Mouse (Mus musculus): ENCODE data around the gene Fabp7. TPM values are rescaled to one million over a fixed set of nuclear protein-coding genes. Genes with fewer than 3 reads are reported as not detected.

Gene Fabp7
- polyA plus RNA-seq, 1 experiment from 2014 or later: 244 TPM

- H3K36me3 ChIP-seq (replicated peaks; ENCODE audit: control insufficient read depth, insufficient read depth, low read depth, low read length): no peaks in the 10 kb centered on the region
- no peak overlapping the region for H3K4me2 ChIP-seq (ENCODE audit: low read depth, low read length)
- 64% methylated on average over 2 of the region's 2 CpGs for WGBS
- no peak for DNase-seq (ENCODE audit: low spot score)
- ATAC-seq (replicated peaks; ENCODE audit: insufficient number of reproducible peaks, low FRiP score, low TSS enrichment, low read depth): no peak
- H3K9ac ChIP-seq (replicated peaks; ENCODE audit: low read length): peak overlapping the region; percentile 22
- no peaks in the 10 kb centered on the region for H3K9me3 ChIP-seq (replicated peaks; ENCODE audit: control insufficient read depth, low read length)
- no peaks in the 10 kb centered on the region for H3K27me3 ChIP-seq (ENCODE audit: control insufficient read depth, insufficient read depth, low read length)
- H3K4me1 ChIP-seq (ENCODE audit: control insufficient read depth, insufficient read depth, low read length): no peaks in the 10 kb centered on the region; the same call in 1 of the 2 replicates
- H3K4me3 ChIP-seq (ENCODE audit: low read depth, low read length): peak overlapping the region; percentile 3; the same call in 1 of the 2 replicates
- 0 out of 2 replicates have a peak overlapping the region, but pooled peaks have one; percentile 3 for H3K27ac ChIP-seq (replicated peaks; ENCODE audit: low read depth, low read length)
Measured at GRCm38 (mm10) chr10:57785552-57785951, 871 bp downstream of the Fabp7 start.

DNA sequence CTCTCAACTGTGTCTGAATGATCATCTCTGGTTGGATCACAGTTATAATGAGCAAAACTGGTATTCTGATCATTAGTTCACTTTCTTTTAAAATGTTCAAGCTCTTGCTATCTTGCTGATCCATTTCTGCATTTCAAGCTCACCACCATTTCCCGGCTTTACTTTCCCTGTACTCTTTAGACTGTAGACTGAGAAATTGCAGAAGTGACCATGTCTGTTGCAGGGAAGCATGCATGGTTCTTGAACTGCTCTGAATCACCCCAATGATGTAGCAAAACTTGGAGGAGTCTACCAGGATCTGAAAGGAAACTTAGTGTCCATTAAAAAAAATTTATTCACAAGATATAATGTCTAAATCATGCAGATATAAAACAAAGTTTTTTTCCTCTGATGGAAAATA is 8.3 kb downstream of the Fabp7 start:
- Histone ChIP-seq H3K9me3 (replicated peaks; ENCODE audit: control insufficient read depth, low read length) (no peaks in the 10 kb centered on the region), H3K9ac (replicated peaks; ENCODE audit: low read length) (no peak overlapping the region), H3K27me3 (ENCODE audit: control insufficient read depth, insufficient read depth, low read length) (no peaks in the 10 kb centered on the region), H3K4me3 (ENCODE audit: low read depth, low read length) (no peak overlapping the region), H3K4me2 (ENCODE audit: low read depth, low read length) (no peak overlapping the region), H3K27ac (replicated peaks; ENCODE audit: low read depth, low read length) (no peak overlapping the region), H3K4me1 (ENCODE audit: control insufficient read depth, insufficient read depth, low read length) (no peaks in the 10 kb centered on the region), H3K36me3 (replicated peaks; ENCODE audit: control insufficient read depth, insufficient read depth, low read depth, low read length) (no peaks in the 10 kb centered on the region)
- ATAC-seq (replicated peaks; ENCODE audit: insufficient number of reproducible peaks, low FRiP score, low TSS enrichment, low read depth) (no peak), DNase-seq (ENCODE audit: low spot score) (no peak)
- 95% methylated on average over 1 of the region's 1 CpGs for WGBS

GRCm38 (mm10) chr10:57794018-57794417 is 9.3 kb downstream of the Fabp7 start, which contains the start of gene Smpdl3a:
TSS of gene Smpdl3a (plus strand) at chr10:57794335.
- ATAC-seq (replicated peaks; ENCODE audit: insufficient number of reproducible peaks, low FRiP score, low TSS enrichment, low read depth): no peak
- no peaks in the 10 kb centered on the region for H3K9me3 ChIP-seq (replicated peaks; ENCODE audit: control insufficient read depth, low read length)
- H3K4me3 ChIP-seq (ENCODE audit: low read depth, low read length): peak within 1 kb of the TSS; percentile 47
- H3K9ac ChIP-seq (replicated peaks; ENCODE audit: low read length): peak within 1 kb of the TSS; percentile 72
- 77% methylated on average over 7 of the region's 7 CpGs for WGBS
- DNase-seq (ENCODE audit: low spot score): no peak
- no peak within 1 kb of the TSS for H3K27ac ChIP-seq (replicated peaks; ENCODE audit: low read depth, low read length)
- no peaks in the 10 kb centered on the region for H3K27me3 ChIP-seq (ENCODE audit: control insufficient read depth, insufficient read depth, low read length)
- no peaks in the 10 kb centered on the region for H3K36me3 ChIP-seq (replicated peaks; ENCODE audit: control insufficient read depth, insufficient read depth, low read depth, low read length)
- H3K4me2 ChIP-seq (ENCODE audit: low read depth, low read length): peak within 1 kb of the TSS; percentile 94
- H3K4me1 ChIP-seq (ENCODE audit: control insufficient read depth, insufficient read depth, low read length): no peaks in the 10 kb centered on the region

DNA sequence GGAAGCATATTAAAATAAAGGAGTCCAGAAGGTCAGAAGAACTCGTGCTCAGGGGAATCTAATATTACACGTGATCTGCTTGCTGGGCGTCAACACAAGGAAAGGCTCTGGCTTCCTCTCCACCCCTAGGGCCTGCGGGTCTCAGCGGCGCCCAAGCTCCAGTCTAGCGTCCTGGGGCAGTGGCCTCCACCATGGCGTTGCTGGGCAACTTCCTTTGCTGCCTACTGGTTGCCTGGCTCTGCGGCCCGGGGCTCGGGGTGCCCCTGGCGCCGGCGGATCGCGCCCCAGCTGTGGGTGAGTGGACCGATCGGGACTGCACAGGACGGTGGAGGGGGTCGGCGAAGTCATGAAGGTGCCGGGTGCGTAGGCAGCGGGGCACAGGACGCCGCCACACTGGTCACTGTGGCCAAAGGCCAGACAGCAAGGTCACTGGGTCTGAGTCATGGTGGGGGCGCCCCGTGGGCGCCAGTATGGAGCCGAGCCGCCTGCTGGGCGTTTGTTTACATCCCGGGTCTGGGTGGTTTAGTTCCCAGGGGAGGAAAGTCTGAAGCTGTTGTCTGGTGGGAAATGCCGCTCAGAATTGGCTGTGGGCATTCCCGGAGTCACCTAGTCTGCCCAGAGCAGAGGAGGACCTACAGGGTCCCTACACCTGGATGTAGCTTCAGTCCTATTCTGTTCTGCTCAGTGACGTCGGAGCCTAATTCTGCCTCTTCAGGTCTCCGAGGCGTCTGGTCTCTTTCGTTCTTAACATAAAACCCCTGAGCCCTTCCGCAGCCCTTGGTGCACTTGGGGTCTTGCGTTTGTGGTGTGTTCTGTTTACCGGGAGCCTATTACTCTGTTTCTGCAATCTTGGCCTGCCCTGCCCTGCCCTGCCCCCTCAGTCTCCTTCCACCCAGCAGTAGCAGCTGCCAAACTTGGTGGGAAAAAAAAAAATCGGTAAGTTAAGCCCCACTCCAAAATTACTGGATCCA is 10.1 kb downstream of the Fabp7 start:
- H3K27me3 ChIP-seq (ENCODE audit: control insufficient read depth, insufficient read depth, low read length): no peaks in the 10 kb centered on the region
- DNase-seq (ENCODE audit: low spot score): peak; percentile 37
- H3K4me2 ChIP-seq (ENCODE audit: low read depth, low read length): peak overlapping the region; percentile 94
- peak; percentile 77 for ATAC-seq (replicated peaks; ENCODE audit: insufficient number of reproducible peaks, low FRiP score, low TSS enrichment, low read depth)
- no peaks in the 10 kb centered on the region for H3K4me1 ChIP-seq (ENCODE audit: control insufficient read depth, insufficient read depth, low read length)
- H3K36me3 ChIP-seq (replicated peaks; ENCODE audit: control insufficient read depth, insufficient read depth, low read depth, low read length): no peaks in the 10 kb centered on the region
- H3K9ac ChIP-seq (replicated peaks; ENCODE audit: low read length): peak overlapping the region; percentile 72
- 2% methylated on average over 44 of the region's 44 CpGs for WGBS
- no peak overlapping the region for H3K27ac ChIP-seq (replicated peaks; ENCODE audit: low read depth, low read length)
- peak overlapping the region; percentile 47 for H3K4me3 ChIP-seq (ENCODE audit: low read depth, low read length)
- H3K9me3 ChIP-seq (replicated peaks; ENCODE audit: control insufficient read depth, low read length): no peaks in the 10 kb centered on the region

DNA sequence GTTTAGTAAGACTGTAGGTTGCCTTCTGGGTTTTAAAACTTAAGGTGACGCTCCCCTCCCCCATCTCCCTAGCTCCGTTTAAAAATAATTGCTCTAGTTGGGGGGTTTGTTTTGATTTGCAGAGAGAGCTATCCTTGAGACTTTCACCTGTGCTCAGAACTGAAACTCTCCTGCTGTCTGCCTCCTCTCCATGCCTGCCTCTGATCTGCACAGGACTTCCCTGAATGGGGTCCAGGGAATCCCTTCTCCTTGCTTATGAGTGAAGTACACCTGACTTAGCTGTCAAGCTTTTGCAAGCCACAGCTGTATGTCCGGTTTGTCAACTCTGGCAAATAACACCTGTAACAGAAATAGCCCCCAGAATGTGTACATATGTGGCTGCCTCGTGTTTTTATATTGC is 10.9 kb downstream of the Fabp7 start:
- H3K4me3 ChIP-seq (ENCODE audit: low read depth, low read length): peak overlapping the region; percentile 47; the same call in 1 of the 2 replicates
- no peak for DNase-seq (ENCODE audit: low spot score)

GRCm38 (mm10) chr10:57796057-57796456 is 11.4 kb downstream of the Fabp7 start:
- Histone ChIP-seq H3K27ac (replicated peaks; ENCODE audit: low read depth, low read length) (no peak overlapping the region), H3K4me1 (ENCODE audit: control insufficient read depth, insufficient read depth, low read length) (no peaks in the 10 kb centered on the region), H3K9ac (replicated peaks; ENCODE audit: low read length) (no peak overlapping the region), H3K4me3 (ENCODE audit: low read depth, low read length) (no peak overlapping the region), H3K27me3 (ENCODE audit: control insufficient read depth, insufficient read depth, low read length) (no peaks in the 10 kb centered on the region), H3K9me3 (replicated peaks; ENCODE audit: control insufficient read depth, low read length) (no peaks in the 10 kb centered on the region), H3K36me3 (replicated peaks; ENCODE audit: control insufficient read depth, insufficient read depth, low read depth, low read length) (no peaks in the 10 kb centered on the region), H3K4me2 (ENCODE audit: low read depth, low read length) (no peak overlapping the region)
- ATAC-seq (replicated peaks; ENCODE audit: insufficient number of reproducible peaks, low FRiP score, low TSS enrichment, low read depth) (no peak), DNase-seq (ENCODE audit: low spot score) (peak; percentile 55)
- 55% methylated on average over 4 of the region's 4 CpGs for WGBS

More for the DNA sequence above, 10.9 kb downstream of the Fabp7 start:
- no peaks in the 10 kb centered on the region for H3K9me3 ChIP-seq (replicated peaks; ENCODE audit: control insufficient read depth, low read length)
- WGBS: 35% methylated on average over 4 of the region's 4 CpGs
- H3K27ac ChIP-seq (replicated peaks; ENCODE audit: low read depth, low read length): no peak overlapping the region
- no peaks in the 10 kb centered on the region for H3K4me1 ChIP-seq (ENCODE audit: control insufficient read depth, insufficient read depth, low read length)
- no peaks in the 10 kb centered on the region for H3K27me3 ChIP-seq (ENCODE audit: control insufficient read depth, insufficient read depth, low read length)
- ATAC-seq (replicated peaks; ENCODE audit: insufficient number of reproducible peaks, low FRiP score, low TSS enrichment, low read depth): no peak; the same call in 1 of the 2 replicates
- H3K36me3 ChIP-seq (replicated peaks; ENCODE audit: control insufficient read depth, insufficient read depth, low read depth, low read length): no peaks in the 10 kb centered on the region
- H3K9ac ChIP-seq (replicated peaks; ENCODE audit: low read length): no peak overlapping the region; the same call in 1 of the 2 replicates
- H3K4me2 ChIP-seq (ENCODE audit: low read depth, low read length): peak overlapping the region; percentile 94

GRCm38 (mm10) chr10:57799486-57799885 is 14.8 kb downstream of the Fabp7 start:
- Histone ChIP-seq H3K9me3 (replicated peaks; ENCODE audit: control insufficient read depth, low read length) (no peaks in the 10 kb centered on the region), H3K9ac (replicated peaks; ENCODE audit: low read length) (no peak overlapping the region), H3K27me3 (ENCODE audit: control insufficient read depth, insufficient read depth, low read length) (no peaks in the 10 kb centered on the region), H3K4me2 (ENCODE audit: low read depth, low read length) (no peak overlapping the region), H3K4me1 (ENCODE audit: control insufficient read depth, insufficient read depth, low read length) (no peaks in the 10 kb centered on the region), H3K36me3 (replicated peaks; ENCODE audit: control insufficient read depth, insufficient read depth, low read depth, low read length) (no peaks in the 10 kb centered on the region), H3K27ac (replicated peaks; ENCODE audit: low read depth, low read length) (no peak overlapping the region), H3K4me3 (ENCODE audit: low read depth, low read length) (no peak overlapping the region)
- ATAC-seq (replicated peaks; ENCODE audit: insufficient number of reproducible peaks, low FRiP score, low TSS enrichment, low read depth) (no peak), DNase-seq (ENCODE audit: low spot score) (no peak)
- WGBS: 85% methylated on average over 1 of the region's 1 CpGs

DNA sequence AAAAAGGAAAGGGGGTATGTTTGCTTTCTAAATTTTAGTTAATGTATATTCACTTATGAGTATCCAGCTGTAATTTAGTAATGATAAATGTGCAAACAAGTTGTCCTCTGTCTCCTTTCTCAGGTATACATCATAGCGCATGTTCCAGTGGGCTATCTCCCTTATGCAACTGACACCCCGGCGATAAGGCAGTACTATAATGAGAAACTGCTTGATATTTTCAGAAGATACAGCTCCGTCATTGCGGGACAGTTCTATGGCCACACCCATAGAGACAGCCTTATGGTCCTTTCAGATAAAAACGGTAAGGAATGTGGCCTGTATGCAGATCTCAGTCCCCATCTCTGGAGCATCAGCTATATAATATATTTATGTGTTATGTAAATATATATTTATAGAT is 23.1 kb downstream of the Fabp7 start:
- no peak for ATAC-seq (replicated peaks; ENCODE audit: insufficient number of reproducible peaks, low FRiP score, low TSS enrichment, low read depth)
- no peaks in the 10 kb centered on the region for H3K9me3 ChIP-seq (replicated peaks; ENCODE audit: control insufficient read depth, low read length)
- H3K9ac ChIP-seq (replicated peaks; ENCODE audit: low read length): no peak overlapping the region
- 94% methylated on average over 6 of the region's 6 CpGs for WGBS
- no peak overlapping the region for H3K4me3 ChIP-seq (ENCODE audit: low read depth, low read length)
- H3K36me3 ChIP-seq (replicated peaks; ENCODE audit: control insufficient read depth, insufficient read depth, low read depth, low read length): no peaks in the 10 kb centered on the region
- no peak overlapping the region for H3K27ac ChIP-seq (replicated peaks; ENCODE audit: low read depth, low read length)
- no peaks in the 10 kb centered on the region for H3K27me3 ChIP-seq (ENCODE audit: control insufficient read depth, insufficient read depth, low read length)
- H3K4me1 ChIP-seq (ENCODE audit: control insufficient read depth, insufficient read depth, low read length): no peaks in the 10 kb centered on the region
- H3K4me2 ChIP-seq (ENCODE audit: low read depth, low read length): no peak overlapping the region
- DNase-seq (ENCODE audit: low spot score): no peak
